Mouse (Mus musculus) bone marrow macrophage, adult 2 months (primary cell): ENCODE data around the gene Becn1.

Source experiments
- CTCF ChIP-seq: IDR thresholded peaks from 2 replicates; pipeline ENCODE4 v1.5.1; 2012; ENCODE audit warnings: low read depth, mild to moderate bottlenecking, low read length, moderate library complexity
- POLR2A ChIP-seq: IDR thresholded peaks from 2 replicates; pipeline ENCODE4 v1.6.1; 2012; ENCODE audit warnings: mild to moderate bottlenecking, low read depth, low read length, borderline replicate concordance

DNA sequence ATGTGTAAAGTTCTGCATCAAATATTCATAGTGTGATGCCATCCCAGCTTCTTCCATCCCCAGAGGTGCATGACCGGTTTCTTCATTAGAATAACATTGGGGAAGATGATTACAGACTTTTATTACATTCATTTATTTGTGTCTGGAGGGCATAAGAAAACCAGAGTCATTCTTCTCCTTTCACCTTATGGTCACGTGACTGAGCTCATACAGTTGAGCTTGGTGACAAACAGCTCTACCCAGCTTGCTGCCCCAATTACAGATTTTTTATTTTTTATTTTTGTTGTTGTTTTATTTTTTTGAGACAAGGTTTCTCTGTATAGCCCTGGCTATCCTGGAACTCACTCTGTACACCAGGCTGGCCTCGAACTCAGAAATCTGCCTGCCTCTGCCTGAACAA, 29.6 kb downstream of the Becn1 start:
- no peak for TF ChIP-seq POLR2A
- TF ChIP-seq CTCF, result no peak
